Mouse (Mus musculus): ENCODE results near the gene Prl2a1. TPM values are rescaled to one million over a fixed set of nuclear protein-coding genes. Genes with fewer than 3 reads are reported as not detected.

The Prl2a1 gene
- polyA plus RNA-seq (2014; fragmentation: Illumina TruSeq; extraction: RNeasy Lipid Tissue Mini Kit (QIAGEN cat#74804); ENCODE audit: low replicate concordance): not detected

GRCm38 (mm10) chr13:27801354-27801753 is at the start of gene Prl2a1:
Prl2a1 (plus strand) TSS chr13:27801654.

GRCm38 (mm10) chr13:27780704-27781103 is 20.8 kb upstream of the Prl2a1 start, which contains the start of gene Prl7c1:
Prl7c1 (minus strand) TSS chr13:27780804.

GRCm38 (mm10) chr13:27849042-27849441 is 47.6 kb downstream of the Prl2a1 start, which contains the start of gene Prl2c1:
Prl2c1 (plus strand) TSS chr13:27849342.

Other genes starting within 250 kb of the Prl2a1 start
- not detected for gene Prl8a9, start 237.0 kb upstream of the Prl2a1 start, polyA plus RNA-seq (2014; fragmentation: Illumina TruSeq; extraction: RNeasy Lipid Tissue Mini Kit (QIAGEN cat#74804); ENCODE audit: low replicate concordance)
- gene Prl8a1, start 219.5 kb upstream of the Prl2a1 start, polyA plus RNA-seq (2014; fragmentation: Illumina TruSeq; extraction: RNeasy Lipid Tissue Mini Kit (QIAGEN cat#74804); ENCODE audit: low replicate concordance): not detected
- not detected for gene Prl7b1, start 191.1 kb upstream of the Prl2a1 start, polyA plus RNA-seq (2014; fragmentation: Illumina TruSeq; extraction: RNeasy Lipid Tissue Mini Kit (QIAGEN cat#74804); ENCODE audit: low replicate concordance)
- not detected for gene Prl7a1, start 159.2 kb upstream of the Prl2a1 start, polyA plus RNA-seq (2014; fragmentation: Illumina TruSeq; extraction: RNeasy Lipid Tissue Mini Kit (QIAGEN cat#74804); ENCODE audit: low replicate concordance)
- gene Prl7a2, start 133.6 kb upstream of the Prl2a1 start, polyA plus RNA-seq (2014; fragmentation: Illumina TruSeq; extraction: RNeasy Lipid Tissue Mini Kit (QIAGEN cat#74804); ENCODE audit: low replicate concordance): not detected
- gene Prl7d1, start 84.9 kb upstream of the Prl2a1 start, polyA plus RNA-seq (2014; fragmentation: Illumina TruSeq; extraction: RNeasy Lipid Tissue Mini Kit (QIAGEN cat#74804); ENCODE audit: low replicate concordance): not detected
- gene Prl7c1, start 20.9 kb upstream of the Prl2a1 start, polyA plus RNA-seq (2014; fragmentation: Illumina TruSeq; extraction: RNeasy Lipid Tissue Mini Kit (QIAGEN cat#74804); ENCODE audit: low replicate concordance): not detected
- not detected for gene Prl2c1, start 47.7 kb downstream of the Prl2a1 start, polyA plus RNA-seq (2014; fragmentation: Illumina TruSeq; extraction: RNeasy Lipid Tissue Mini Kit (QIAGEN cat#74804); ENCODE audit: low replicate concordance)
- gene Prl4a1, start 214.6 kb downstream of the Prl2a1 start, polyA plus RNA-seq (2014; fragmentation: Illumina TruSeq; extraction: RNeasy Lipid Tissue Mini Kit (QIAGEN cat#74804); ENCODE audit: low replicate concordance): not detected